Mouse (Mus musculus): ENCODE results near the gene Ndufv3. TPM values are rescaled to one million over a fixed set of nuclear protein-coding genes. Genes with fewer than 3 reads are reported as not detected.

Gene Ndufv3
- polyA plus RNA-seq, 1 experiment = 469 TPM

DNA sequence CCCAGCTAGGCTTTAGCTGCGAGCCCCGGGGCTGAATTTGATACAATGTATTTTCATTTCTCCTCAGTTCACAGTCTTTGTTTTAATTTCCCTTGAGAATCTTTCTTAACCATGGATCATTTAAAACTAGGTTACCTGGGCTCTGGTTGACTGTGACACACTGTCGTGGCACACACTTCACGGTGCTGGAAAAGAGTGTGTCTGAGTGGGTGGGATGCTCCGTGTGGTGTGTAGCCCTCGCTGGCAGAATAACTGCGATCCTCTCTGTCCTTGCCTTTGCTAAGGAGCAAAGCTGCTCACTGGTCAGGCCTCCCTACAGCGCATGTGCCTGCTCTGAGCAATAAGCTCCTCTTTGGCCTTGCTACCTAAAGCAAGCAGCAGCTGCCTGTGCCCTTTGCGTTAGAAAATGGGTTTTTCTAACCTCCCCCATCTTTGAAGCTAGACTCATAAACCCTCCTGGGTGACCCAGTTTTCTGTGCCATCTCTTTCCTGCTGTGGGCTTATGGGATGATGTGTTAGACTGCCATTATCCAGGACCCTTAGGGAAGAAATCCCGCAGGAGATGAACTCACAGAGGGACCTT is 33.2 kb upstream of the Ndufv3 start:
- no peak for TF ChIP-seq POLR2AphosphoS2 (IDR thresholded peaks at IDR 0.05; ENCODE audit: insufficient read length, low read depth)
- TF ChIP-seq MYOG (IDR thresholded peaks at IDR 0.05; ENCODE audit: control insufficient read depth in 1 of 3, insufficient read depth in 1 of 3, insufficient read length in 2 of 3, low read depth in 2 of 3) = no peak
- TF ChIP-seq POLR2A (IDR thresholded peaks at IDR 0.05; ENCODE audit: insufficient read length, low read depth) = no peak
- TF ChIP-seq MAX (IDR thresholded peaks at IDR 0.05; ENCODE audit: low read depth) = no peak
- no peak for TF ChIP-seq USF1 (IDR thresholded peaks at IDR 0.05; ENCODE audit: low read depth)
- TF ChIP-seq TCF3 (IDR thresholded peaks at IDR 0.05; ENCODE audit: insufficient read length, low read depth) = no peak
- TF ChIP-seq REST (IDR thresholded peaks at IDR 0.05; ENCODE audit: insufficient read depth, insufficient read length) = no peak
- no peak for TF ChIP-seq MYOD1 (IDR thresholded peaks at IDR 0.05; ENCODE audit: control insufficient read depth in 1 of 3, insufficient read length in 2 of 3, low read depth in 2 of 3)
- TF ChIP-seq CEBPB (IDR thresholded peaks at IDR 0.05; ENCODE audit: insufficient read depth, poor library complexity, severe bottlenecking) = no peak
- no peak for TF ChIP-seq SRF (IDR thresholded peaks at IDR 0.05; ENCODE audit: control insufficient read depth, insufficient read length, low read depth)
- no peak for TF ChIP-seq E2F4 (IDR thresholded peaks at IDR 0.05; ENCODE audit: insufficient read depth)
- TF ChIP-seq TCF12 (IDR thresholded peaks at IDR 0.05; ENCODE audit: insufficient read depth, poor library complexity, severe bottlenecking) = no peak
- no peaks in the 10 kb centered on the region for H3K36me3 ChIP-seq (ENCODE audit: control insufficient read depth, insufficient read depth)
- H3K79me2 ChIP-seq (ENCODE audit: control insufficient read depth, insufficient read depth) = no peaks in the 10 kb centered on the region
- peaks cover 22% of the 10 kb centered on the region for H3K27me3 ChIP-seq (ENCODE audit: control insufficient read depth, insufficient read depth, insufficient read length)
- no peak overlapping the region for H3K4me3 ChIP-seq
- no peak overlapping the region for H3K4me2 ChIP-seq (ENCODE audit: low read depth)
- H3ac ChIP-seq (ENCODE audit: control insufficient read depth, insufficient read length) = no peak overlapping the region

DNA sequence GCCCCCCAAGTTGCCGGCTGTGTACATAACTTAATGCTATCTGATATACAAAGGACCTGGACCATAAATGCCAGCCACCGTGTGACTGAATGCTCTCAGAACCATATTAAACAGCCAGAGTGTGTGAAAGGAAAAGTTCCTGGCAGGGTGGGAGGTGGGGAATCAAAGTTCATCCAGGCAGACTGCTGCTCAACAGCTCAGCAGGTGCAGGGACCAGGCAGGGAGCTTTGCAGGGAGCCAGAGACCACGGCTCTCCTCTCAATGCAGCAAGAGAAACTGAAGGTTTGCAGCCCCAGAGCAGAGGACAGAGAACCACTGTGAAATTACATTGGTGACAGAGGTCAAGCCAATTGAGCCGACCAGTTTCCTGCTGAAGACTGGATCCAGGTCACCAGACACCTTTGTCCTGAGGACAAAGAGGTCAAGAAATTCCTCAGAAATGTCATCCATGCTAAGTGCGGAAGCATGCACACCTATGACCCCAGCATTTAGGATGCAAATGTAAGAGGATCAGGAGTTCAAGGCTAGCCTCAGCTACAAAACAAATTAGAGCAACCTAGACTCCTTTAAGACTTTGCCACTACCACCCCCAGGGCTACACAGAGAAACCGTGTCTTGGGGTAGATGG is 32.4 kb upstream of the Ndufv3 start:
- no peak overlapping the region for H3K4me3 ChIP-seq
- no peak overlapping the region for H3K4me2 ChIP-seq (ENCODE audit: low read depth)
- TF ChIP-seq TCF3 (IDR thresholded peaks at IDR 0.05; ENCODE audit: insufficient read length, low read depth) (no peak), TCF12 (IDR thresholded peaks at IDR 0.05; ENCODE audit: insufficient read depth, poor library complexity, severe bottlenecking) (no peak), MAX (IDR thresholded peaks at IDR 0.05; ENCODE audit: low read depth) (no peak), E2F4 (IDR thresholded peaks at IDR 0.05; ENCODE audit: insufficient read depth) (no peak), CEBPB (IDR thresholded peaks at IDR 0.05; ENCODE audit: insufficient read depth, poor library complexity, severe bottlenecking) (no peak), USF1 (IDR thresholded peaks at IDR 0.05; ENCODE audit: low read depth) (no peak), REST (IDR thresholded peaks at IDR 0.05; ENCODE audit: insufficient read depth, insufficient read length) (no peak), POLR2AphosphoS2 (IDR thresholded peaks at IDR 0.05; ENCODE audit: insufficient read length, low read depth) (no peak), SRF (IDR thresholded peaks at IDR 0.05; ENCODE audit: control insufficient read depth, insufficient read length, low read depth) (no peak), POLR2A (IDR thresholded peaks at IDR 0.05; ENCODE audit: insufficient read length, low read depth) (no peak), MYOG (IDR thresholded peaks at IDR 0.05; ENCODE audit: control insufficient read depth in 1 of 3, insufficient read depth in 1 of 3, insufficient read length in 2 of 3, low read depth in 2 of 3) (no peak), MYOD1 (IDR thresholded peaks at IDR 0.05; ENCODE audit: control insufficient read depth in 1 of 3, insufficient read length in 2 of 3, low read depth in 2 of 3) (no peak)
- no peaks in the 10 kb centered on the region for H3K79me2 ChIP-seq (ENCODE audit: control insufficient read depth, insufficient read depth)
- H3ac ChIP-seq (ENCODE audit: control insufficient read depth, insufficient read length) = no peak overlapping the region
- H3K36me3 ChIP-seq (ENCODE audit: control insufficient read depth, insufficient read depth) = no peaks in the 10 kb centered on the region
- peaks cover 22% of the 10 kb centered on the region for H3K27me3 ChIP-seq (ENCODE audit: control insufficient read depth, insufficient read depth, insufficient read length)

DNA sequence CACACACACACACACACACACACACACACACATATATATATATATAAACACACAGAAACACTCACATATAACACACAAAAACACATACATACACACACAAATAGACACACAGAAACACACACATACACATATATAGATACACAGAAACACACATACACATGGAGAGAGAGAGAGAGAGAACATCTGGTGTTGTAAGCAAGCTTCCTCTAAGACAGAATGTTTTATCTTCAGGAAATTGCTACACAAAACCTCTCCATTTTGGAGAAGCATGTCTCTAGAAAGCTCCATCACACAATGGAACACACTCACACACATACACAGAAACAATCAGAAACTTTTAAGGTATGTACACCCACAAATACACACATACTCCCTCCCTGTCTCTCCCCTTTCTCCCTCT is 28.6 kb upstream of the Ndufv3 start:
- no peak overlapping the region for H3K4me3 ChIP-seq
- TF ChIP-seq REST (IDR thresholded peaks at IDR 0.05; ENCODE audit: insufficient read depth, insufficient read length) (no peak), TCF12 (IDR thresholded peaks at IDR 0.05; ENCODE audit: insufficient read depth, poor library complexity, severe bottlenecking) (no peak), CEBPB (IDR thresholded peaks at IDR 0.05; ENCODE audit: insufficient read depth, poor library complexity, severe bottlenecking) (no peak), POLR2AphosphoS2 (IDR thresholded peaks at IDR 0.05; ENCODE audit: insufficient read length, low read depth) (no peak), USF1 (IDR thresholded peaks at IDR 0.05; ENCODE audit: low read depth) (no peak), MYOG (IDR thresholded peaks at IDR 0.05; ENCODE audit: control insufficient read depth in 1 of 3, insufficient read depth in 1 of 3, insufficient read length in 2 of 3, low read depth in 2 of 3) (no peak), POLR2A (IDR thresholded peaks at IDR 0.05; ENCODE audit: insufficient read length, low read depth) (no peak)
- H3K27me3 ChIP-seq (ENCODE audit: control insufficient read depth, insufficient read depth, insufficient read length) = peaks cover 22% of the 10 kb centered on the region
- no peak overlapping the region for H3K4me2 ChIP-seq (ENCODE audit: low read depth)
- no peaks in the 10 kb centered on the region for H3K79me2 ChIP-seq (ENCODE audit: control insufficient read depth, insufficient read depth)
- no peak overlapping the region for H3ac ChIP-seq (ENCODE audit: control insufficient read depth, insufficient read length)
- peaks cover 8% of the 10 kb centered on the region for H3K36me3 ChIP-seq (ENCODE audit: control insufficient read depth, insufficient read depth)

DNA sequence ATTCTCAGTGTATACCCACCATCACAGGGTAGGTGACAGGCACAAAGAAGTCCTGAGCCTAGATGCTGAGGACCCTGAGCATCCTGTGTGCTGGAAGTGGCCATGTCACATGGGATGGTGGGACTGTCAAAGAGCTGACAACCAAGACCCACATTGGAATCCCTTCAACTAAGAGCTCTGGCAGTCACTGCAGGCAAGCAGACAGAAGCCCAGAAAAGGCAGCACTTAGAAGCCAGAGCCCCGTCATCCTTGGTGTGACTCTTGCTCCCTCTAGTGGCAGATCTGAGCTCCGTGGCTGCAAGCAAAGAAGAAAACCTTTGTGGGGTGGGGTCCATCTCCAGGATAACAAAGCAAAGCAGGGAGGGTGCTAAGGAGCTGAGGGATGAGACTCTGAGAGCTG is 27.5 kb upstream of the Ndufv3 start:
- peaks cover 14% of the 10 kb centered on the region for H3K27me3 ChIP-seq (ENCODE audit: control insufficient read depth, insufficient read depth, insufficient read length)
- TF ChIP-seq TCF3 (IDR thresholded peaks at IDR 0.05; ENCODE audit: insufficient read length, low read depth) = no peak
- no peak for TF ChIP-seq SRF (IDR thresholded peaks at IDR 0.05; ENCODE audit: control insufficient read depth, insufficient read length, low read depth)
- no peak for TF ChIP-seq POLR2A (IDR thresholded peaks at IDR 0.05; ENCODE audit: insufficient read length, low read depth)
- no peak for TF ChIP-seq MAX (IDR thresholded peaks at IDR 0.05; ENCODE audit: low read depth)
- TF ChIP-seq E2F4 (IDR thresholded peaks at IDR 0.05; ENCODE audit: insufficient read depth) = no peak
- TF ChIP-seq MYOD1 (IDR thresholded peaks at IDR 0.05; ENCODE audit: control insufficient read depth in 1 of 3, insufficient read length in 2 of 3, low read depth in 2 of 3) = no peak
- no peak for TF ChIP-seq TCF12 (IDR thresholded peaks at IDR 0.05; ENCODE audit: insufficient read depth, poor library complexity, severe bottlenecking)
- TF ChIP-seq MYOG (IDR thresholded peaks at IDR 0.05; ENCODE audit: control insufficient read depth in 1 of 3, insufficient read depth in 1 of 3, insufficient read length in 2 of 3, low read depth in 2 of 3) = no peak
- no peak for TF ChIP-seq REST (IDR thresholded peaks at IDR 0.05; ENCODE audit: insufficient read depth, insufficient read length)
- no peak for TF ChIP-seq POLR2AphosphoS2 (IDR thresholded peaks at IDR 0.05; ENCODE audit: insufficient read length, low read depth)
- no peak for TF ChIP-seq USF1 (IDR thresholded peaks at IDR 0.05; ENCODE audit: low read depth)
- TF ChIP-seq CEBPB (IDR thresholded peaks at IDR 0.05; ENCODE audit: insufficient read depth, poor library complexity, severe bottlenecking) = no peak
- H3K36me3 ChIP-seq (ENCODE audit: control insufficient read depth, insufficient read depth) = peaks cover 12% of the 10 kb centered on the region
- H3K79me2 ChIP-seq (ENCODE audit: control insufficient read depth, insufficient read depth) = no peaks in the 10 kb centered on the region
- no peak overlapping the region for H3K4me3 ChIP-seq
- H3ac ChIP-seq (ENCODE audit: control insufficient read depth, insufficient read length) = no peak overlapping the region
- H3K4me2 ChIP-seq (ENCODE audit: low read depth) = no peak overlapping the region
